Mouse (Mus musculus) left cerebral cortex, postnatal 4 days (tissue): ENCODE measurements around the gene Olfr740. TPM values are rescaled to one million over a fixed set of nuclear protein-coding genes. Genes with fewer than 3 reads are reported as not detected.

Experiments used
- DNase-seq: peaks from one replicate; pipeline ENCODE4 v3.0.0-alpha.2; 2022
- intact Hi-C: fragments of 180-260 bp; cut with DNase I; formaldehyde crosslinking; loops from one replicate; pipeline ENCODE4 v1.15.1; 2025
- total RNA-seq, 2 experiments: library from RNA; stranded (reverse); gene quantifications; 2 replicates each; pipeline ENCODE4 v1.2.3; 2021

The Olfr740 gene
- not detected for total RNA-seq

DNA sequence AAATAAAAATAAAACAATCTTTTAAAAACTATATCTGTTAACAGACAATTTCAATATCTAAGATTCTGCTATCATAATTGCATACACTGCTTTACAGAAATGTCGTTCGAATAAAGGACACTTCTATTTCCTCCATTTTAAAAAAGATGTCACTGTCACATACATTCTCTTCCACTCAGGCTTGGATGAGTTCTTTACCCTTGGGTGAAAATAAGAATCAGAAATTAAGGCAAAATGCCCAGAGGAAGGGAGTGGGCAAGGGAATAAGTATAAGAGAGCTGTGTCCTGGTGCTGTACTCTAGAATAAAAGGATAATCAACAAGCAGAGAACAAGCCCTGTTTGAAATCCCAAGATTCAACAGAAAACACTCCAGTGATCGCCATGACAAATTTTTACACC lies at the start of gene Olfr740:
Gene Olfr740 (plus strand): TSS at position 301 of the 400 bp plus-strand sequence.
- DNase-seq: no peak
- intact Hi-C loops: no loop called here

- intact Hi-C loops: no loop called here
- DNase-seq: no peak
Measured at GRCm38 (mm10) chr14:50407268-50407667, 38.1 kb upstream of the Olfr740 start, which contains the start of gene Olfr738. Gene Olfr738 (plus strand): TSS chr14:50407568.

GRCm38 (mm10) chr14:50418326-50418725 lies 27.0 kb upstream of the Olfr740 start, which contains the start of gene Olfr739:
Gene Olfr739 (plus strand): TSS chr14:50418626.
- DNase-seq: no peak
- intact Hi-C loops: no loop called here

DNA sequence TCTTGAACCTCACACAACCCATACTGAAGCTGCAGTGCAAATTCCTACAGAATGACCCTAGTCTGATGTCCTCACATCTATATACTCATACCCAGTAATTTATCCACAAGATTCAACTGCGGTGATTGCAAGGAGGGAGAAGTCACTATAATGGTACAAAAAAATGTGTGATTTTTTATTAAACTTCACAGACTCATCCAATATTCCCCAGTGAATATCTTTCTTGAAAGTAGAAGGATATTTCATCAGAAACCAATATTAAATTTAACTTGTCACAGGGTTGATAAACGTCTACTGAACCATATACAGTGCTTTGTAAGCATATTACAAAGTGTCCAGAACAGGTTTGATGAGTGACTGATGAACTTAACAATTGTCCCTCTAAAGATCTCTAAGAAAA lies 27.1 kb downstream of the Olfr740 start, which contains the start of gene Olfr741:
Gene Olfr741 (plus strand): TSS at position 301 of the 400 bp plus-strand sequence.
- DNase-seq: no peak
- intact Hi-C loops: no loop called here

- intact Hi-C loops: no loop called here
- DNase-seq: no peak
Measured at GRCm38 (mm10) chr14:50478406-50478805, 33.1 kb downstream of the Olfr740 start.

DNA sequence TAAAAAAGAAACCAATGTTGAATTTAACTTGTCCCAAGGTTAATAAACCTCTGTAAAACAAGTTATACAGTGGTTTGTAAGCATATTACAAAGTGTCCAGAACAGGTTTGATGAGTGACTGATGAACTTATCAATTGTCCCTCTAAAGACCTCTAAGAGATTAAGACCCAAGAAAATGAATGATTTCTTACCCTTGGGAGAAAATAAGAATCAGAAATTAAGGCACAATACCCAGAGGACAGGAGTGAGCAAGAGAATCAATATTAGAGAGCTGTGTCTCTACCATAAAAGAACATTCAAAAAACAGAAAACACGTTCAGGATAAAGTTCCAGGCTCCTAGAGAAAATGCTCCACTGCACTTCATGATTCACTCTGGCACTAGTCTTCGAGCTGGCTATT lies 58.0 kb downstream of the Olfr740 start, which contains the start of gene Olfr742:
Gene Olfr742 (plus strand): TSS at position 301 of the 400 bp plus-strand sequence.
- no peak for DNase-seq
- intact Hi-C loops: no loop called here

Other genes with a start within 250 kb of the Olfr740 start
- gene Olfr731, start 203.7 kb upstream of the Olfr740 start, total RNA-seq: not detected
- not detected for gene Olfr732, start 161.3 kb upstream of the Olfr740 start, total RNA-seq
- gene Olfr733, start 144.0 kb upstream of the Olfr740 start, total RNA-seq: not detected
- not detected for gene Olfr734, start 118.8 kb upstream of the Olfr740 start, total RNA-seq
- gene Olfr735, start 96.7 kb upstream of the Olfr740 start, total RNA-seq: under 1 TPM in 1 of 2 experiments, not detected in 1; 0.08 TPM
- not detected for gene Tlr11, start 87.6 kb upstream of the Olfr740 start, total RNA-seq
- gene Olfr736, start 64.4 kb upstream of the Olfr740 start, total RNA-seq: not detected
- not detected for gene Olfr738, start 38.0 kb upstream of the Olfr740 start, total RNA-seq
- not detected for gene Olfr739, start 26.9 kb upstream of the Olfr740 start, total RNA-seq
- not detected for gene Olfr741, start 27.2 kb downstream of the Olfr740 start, total RNA-seq
- gene Olfr742, start 58.1 kb downstream of the Olfr740 start, total RNA-seq: not detected
- gene Olfr743, start 76.3 kb downstream of the Olfr740 start, total RNA-seq: not detected
- not detected for gene Olfr744, start 169.3 kb downstream of the Olfr740 start, total RNA-seq
- gene Olfr745, start 193.8 kb downstream of the Olfr740 start, total RNA-seq: not detected
- gene Olfr746, start 201.5 kb downstream of the Olfr740 start, total RNA-seq: not detected
- gene Olfr747, start 247.7 kb downstream of the Olfr740 start, total RNA-seq: not detected